Comparison of ENCODE assay signal across 7 mouse cellular contexts in genomic region chr3:89962751-89963220, GRCm38 (mm10). TPM values are rescaled to one million over a fixed set of nuclear protein-coding genes. Genes with fewer than 3 reads are reported as not detected.
DNase-seq lines count a peak whose midpoint lies in the region; ATAC-seq and TF ChIP-seq lines count a peak whose summit lies in the region.

No protein-coding gene starts in this region.

- H3K4me3 ChIP-seq in lung, adult 2 months (replicated peaks; ENCODE audit: extremely low read depth, low read depth, low read length), result peak overlapping the region; percentile 95
- H3K4me3 ChIP-seq in bone marrow macrophage, adult 2 months (ENCODE audit: insufficient read depth, low read length), result peak overlapping the region; percentile 88
- peak overlapping the region; percentile 95 for H3K4me3 ChIP-seq in forebrain, embryonic 10.5 days
- H3K4me3 ChIP-seq in intestine, embryonic 16.5 days (ENCODE audit: low read length), result peak overlapping the region; percentile 79
- H3K4me3 ChIP-seq in neural tube, embryonic 12.5 days, result peak overlapping the region; percentile 96

- H3K9me3 ChIP-seq in forebrain, embryonic 10.5 days, result no peaks in the 10 kb centered on the region
- no peaks in the 10 kb centered on the region for H3K9me3 ChIP-seq in intestine, embryonic 16.5 days (ENCODE audit: control insufficient read depth, low read length)
- H3K9me3 ChIP-seq in neural tube, embryonic 12.5 days, result no peaks in the 10 kb centered on the region

- no peak for TF ChIP-seq POLR2A in lung, adult 2 months (IDR thresholded peaks at IDR 0.05; ENCODE audit: borderline replicate concordance, extremely low read depth, low read depth, low read length)
- no peak for TF ChIP-seq POLR2A in bone marrow macrophage, adult 2 months (IDR thresholded peaks at IDR 0.05; ENCODE audit: borderline replicate concordance, low read depth, low read length)

- peak overlapping the region; percentile 99 for H3K4me2 ChIP-seq in intestine, embryonic 16.5 days (ENCODE audit: low read depth, low read length)
- H3K4me2 ChIP-seq in neural tube, embryonic 12.5 days (replicated peaks), result peak overlapping the region; percentile 99

- H3K4me1 ChIP-seq in lung, adult 2 months (ENCODE audit: control insufficient read depth, insufficient read depth, low read length), result peaks cover 12% of the 10 kb centered on the region; the same call in 1 of the 2 replicates
- H3K4me1 ChIP-seq in bone marrow macrophage, adult 2 months (ENCODE audit: control insufficient read depth, insufficient read depth, low read length), result peaks cover 35% of the 10 kb centered on the region
- peaks cover 61% of the 10 kb centered on the region for H3K4me1 ChIP-seq in forebrain, embryonic 10.5 days
- H3K4me1 ChIP-seq in intestine, embryonic 16.5 days (ENCODE audit: control insufficient read depth, insufficient read depth, low read length), result peaks cover 25% of the 10 kb centered on the region
- H3K4me1 ChIP-seq in neural tube, embryonic 12.5 days, result peaks cover 54% of the 10 kb centered on the region

- peak overlapping the region; percentile 26 for H3K27ac ChIP-seq in bone marrow macrophage, adult 2 months (ENCODE audit: insufficient read depth, low read depth, low read length)
- peak overlapping the region; percentile 96 for H3K27ac ChIP-seq in forebrain, embryonic 10.5 days
- peak overlapping the region; percentile 95 for H3K27ac ChIP-seq in intestine, embryonic 16.5 days (ENCODE audit: low read length)
- H3K27ac ChIP-seq in neural tube, embryonic 12.5 days, result peak overlapping the region; percentile 88

- no peak for TF ChIP-seq CTCF in lung, adult 2 months (IDR thresholded peaks at IDR 0.05; ENCODE audit: insufficient read depth, low read length)
- no peak for TF ChIP-seq CTCF in bone marrow macrophage, adult 2 months (IDR thresholded peaks at IDR 0.05; ENCODE audit: low read depth, low read length)

- WGBS in lung, adult 2 months, result 3% methylated on average over 29 of the region's 30 CpGs
- under 1% methylated on average over 30 of the region's 30 CpGs for WGBS in forebrain, embryonic 10.5 days
- WGBS in intestine, embryonic 16.5 days, result under 1% methylated on average over 30 of the region's 30 CpGs
- WGBS in neural tube, embryonic 12.5 days, result under 1% methylated on average over 30 of the region's 30 CpGs

- H3K27me3 ChIP-seq in forebrain, embryonic 10.5 days (ENCODE audit: poor library complexity, severe bottlenecking), result no peaks in the 10 kb centered on the region
- H3K27me3 ChIP-seq in intestine, embryonic 16.5 days (replicated peaks; ENCODE audit: control insufficient read depth, insufficient read depth, low read length), result no peaks in the 10 kb centered on the region
- no peaks in the 10 kb centered on the region for H3K27me3 ChIP-seq in neural tube, embryonic 12.5 days (replicated peaks)

- ATAC-seq in intestine, embryonic 16.5 days, result no peak; the same call in 1 of the 2 replicates
- peak; percentile 23; the same call in 1 of the 2 replicates for ATAC-seq in neural tube, embryonic 12.5 days (ENCODE audit: low FRiP score, low read depth)
- no peak for ATAC-seq in monocyte, adult 5-6 weeks (replicated peaks; ENCODE audit: insufficient number of reproducible peaks, low FRiP score, low TSS enrichment, poor library complexity, severe bottlenecking)

- H3K9ac ChIP-seq in intestine, embryonic 16.5 days (ENCODE audit: low read depth, low read length), result peak overlapping the region; percentile 89
- peak overlapping the region; percentile 96 for H3K9ac ChIP-seq in neural tube, embryonic 12.5 days

- DNase-seq in lung, adult 2 months, result peak; percentile 48
- no peak for DNase-seq in lung, postnatal 14 days
- DNase-seq in forebrain, embryonic 10.5 days (ENCODE audit: extremely low spot score, low spot score), result no peak

- peaks cover 35% of the 10 kb centered on the region for H3K36me3 ChIP-seq in forebrain, embryonic 10.5 days (replicated peaks)
- no peaks in the 10 kb centered on the region for H3K36me3 ChIP-seq in intestine, embryonic 16.5 days (ENCODE audit: control insufficient read depth, insufficient read depth, low read length)
- peaks cover 13% of the 10 kb centered on the region for H3K36me3 ChIP-seq in neural tube, embryonic 12.5 days

RNA-seq across cellular contexts. Expression of gene Atp8b2, which starts 0.5 kb away (rescaled TPM):
- polyA plus RNA-seq in lung, adult 2 months (2012; rRNA removed), result 31.9 and 52.7 TPM in 2 replicates
- 17.7 and 28.7 TPM in 2 replicates for polyA plus RNA-seq in bone marrow macrophage, adult 2 months (2012; ENCODE audit: insufficient read depth, insufficient read length, missing spikeins)
- polyA plus RNA-seq in forebrain, embryonic 10.5 days (2016; fragmentation: Nextera tagmentation; extraction: Ambion mirVana), result 11.2 and 14.4 TPM in 2 replicates
- 6.2 and 6.9 TPM in 2 replicates for polyA plus RNA-seq in intestine, embryonic 16.5 days (2015; fragmentation: Nextera tagmentation; extraction: Ambion mirVana)
- polyA plus RNA-seq in neural tube, embryonic 12.5 days (2016; fragmentation: Nextera tagmentation; extraction: Ambion mirVana), result 18.5 and 19.7 TPM in 2 replicates
- total RNA-seq in monocyte, adult 5-6 weeks (2017), result 67.8 to 132 TPM (median 89.1 TPM) in 3 replicates

RNA-seq across cellular contexts. Expression of gene Hax1, which starts 35.8 kb away (rescaled TPM):
- polyA plus RNA-seq in lung, adult 2 months (2012; rRNA removed), result 30.3 and 42.8 TPM in 2 replicates
- polyA plus RNA-seq in bone marrow macrophage, adult 2 months (2012; ENCODE audit: insufficient read depth, insufficient read length, missing spikeins), result 96.5 and 113 TPM in 2 replicates
- 175 and 194 TPM in 2 replicates for polyA plus RNA-seq in forebrain, embryonic 10.5 days (2016; fragmentation: Nextera tagmentation; extraction: Ambion mirVana)
- 124 and 135 TPM in 2 replicates for polyA plus RNA-seq in intestine, embryonic 16.5 days (2015; fragmentation: Nextera tagmentation; extraction: Ambion mirVana)
- 137 and 139 TPM in 2 replicates for polyA plus RNA-seq in neural tube, embryonic 12.5 days (2016; fragmentation: Nextera tagmentation; extraction: Ambion mirVana)
- 44.9 to 89.5 TPM (median 54.6 TPM) in 3 replicates for total RNA-seq in monocyte, adult 5-6 weeks (2017)

RNA-seq across cellular contexts. Expression of gene Il6ra, which starts 49.8 kb away (rescaled TPM):
- 19.8 and 22.6 TPM in 2 replicates for polyA plus RNA-seq in lung, adult 2 months (2012; rRNA removed)
- polyA plus RNA-seq in bone marrow macrophage, adult 2 months (2012; ENCODE audit: insufficient read depth, insufficient read length, missing spikeins), result 75.7 and 82.0 TPM in 2 replicates
- 0.35 and 0.50 TPM in 2 replicates for polyA plus RNA-seq in forebrain, embryonic 10.5 days (2016; fragmentation: Nextera tagmentation; extraction: Ambion mirVana)
- 3.0 and 3.4 TPM in 2 replicates for polyA plus RNA-seq in intestine, embryonic 16.5 days (2015; fragmentation: Nextera tagmentation; extraction: Ambion mirVana)
- 0.68 and 0.80 TPM in 2 replicates for polyA plus RNA-seq in neural tube, embryonic 12.5 days (2016; fragmentation: Nextera tagmentation; extraction: Ambion mirVana)
- 36.2 to 60.6 TPM (median 43.2 TPM) in 3 replicates for total RNA-seq in monocyte, adult 5-6 weeks (2017)

Comparison
In these comparisons a context has a peak if more than half of its experiments do, and no peak if none do; other contexts are left out.
1. H3K27ac ChIP-seq: peak in every context shown above with its lines; median percentile 96 in forebrain, embryonic 10.5 days; 95 in intestine, embryonic 16.5 days; 88 in neural tube, embryonic 12.5 days; 26 in bone marrow macrophage, adult 2 months.